Mouse (Mus musculus) induced T-regulatory cell, adult 2 months (primary cell): ENCODE results near the gene Slc24a2.

Experiments used
- DNase-seq: peaks from one replicate; pipeline ENCODE4 v3.0.0-alpha.2; 2012; ENCODE audit warnings: low read depth

The Slc24a2 gene

DNA sequence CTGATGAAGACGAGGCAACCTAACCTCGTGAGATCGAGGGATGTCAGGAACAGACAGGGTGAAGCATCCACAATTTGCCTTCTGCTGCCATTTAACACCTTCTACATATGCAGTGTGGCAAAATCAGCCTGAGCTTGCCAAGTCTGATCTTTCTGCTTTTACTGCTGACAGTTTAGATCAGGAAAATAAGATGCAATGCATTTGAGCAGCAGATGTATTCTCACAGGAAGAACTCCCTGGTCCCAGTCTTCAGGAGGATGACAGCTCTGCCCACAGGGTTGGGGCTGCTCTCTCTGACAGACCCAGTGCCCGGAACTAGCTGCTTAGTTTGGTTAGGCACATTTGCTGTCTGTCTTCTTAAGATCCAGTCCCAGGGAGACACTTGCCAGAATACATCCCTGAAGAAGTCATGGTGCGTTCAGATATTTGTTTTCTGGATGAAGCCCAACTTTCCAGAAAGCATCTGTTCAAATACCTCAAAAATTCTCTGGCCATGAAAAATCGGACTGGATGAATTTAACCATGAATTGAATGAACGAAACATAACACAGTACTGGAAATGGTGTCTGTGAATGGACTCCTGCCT is 188.8 kb downstream of the Slc24a2 start:
- no peak for DNase-seq

DNA sequence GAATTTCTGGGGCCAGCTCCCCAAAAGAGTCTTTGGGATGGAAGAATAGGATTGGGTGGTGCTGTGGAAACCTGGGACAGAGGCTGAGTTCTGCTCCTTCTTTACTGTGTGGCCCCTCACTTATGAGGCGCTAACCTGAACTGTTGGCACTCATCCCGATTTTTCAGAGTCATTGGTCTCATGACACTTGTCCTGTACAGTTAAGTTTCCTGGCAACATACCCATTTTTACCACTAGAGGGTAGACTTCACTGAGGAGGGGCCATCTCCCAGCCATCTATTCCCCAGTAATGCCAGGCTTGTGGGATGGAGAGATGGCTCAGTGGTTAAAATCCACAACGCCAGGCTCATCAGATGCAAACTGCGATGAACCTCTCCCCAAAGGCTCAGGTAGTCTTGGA is 192.7 kb downstream of the Slc24a2 start:
- DNase-seq: no peak

DNA sequence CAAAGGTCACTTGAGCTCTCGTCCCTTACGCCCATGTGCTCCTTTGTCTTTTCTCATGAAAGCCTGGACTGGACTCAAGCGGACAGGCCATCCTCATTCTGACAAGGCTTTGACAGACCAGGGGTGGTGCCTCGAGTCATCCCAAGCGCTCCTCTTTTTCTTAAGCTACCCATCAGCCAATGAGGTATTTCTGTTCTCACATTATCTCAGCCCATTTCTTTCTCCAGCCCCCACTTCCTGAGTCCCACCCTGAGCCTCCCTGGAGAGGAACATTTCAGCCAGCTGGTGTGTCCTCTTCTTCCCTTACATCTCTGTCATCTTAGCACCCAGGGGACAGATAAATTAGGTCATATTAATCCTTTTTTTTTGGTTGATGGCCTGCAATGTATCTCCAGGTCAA is 193.8 kb downstream of the Slc24a2 start:
- no peak for DNase-seq

DNA sequence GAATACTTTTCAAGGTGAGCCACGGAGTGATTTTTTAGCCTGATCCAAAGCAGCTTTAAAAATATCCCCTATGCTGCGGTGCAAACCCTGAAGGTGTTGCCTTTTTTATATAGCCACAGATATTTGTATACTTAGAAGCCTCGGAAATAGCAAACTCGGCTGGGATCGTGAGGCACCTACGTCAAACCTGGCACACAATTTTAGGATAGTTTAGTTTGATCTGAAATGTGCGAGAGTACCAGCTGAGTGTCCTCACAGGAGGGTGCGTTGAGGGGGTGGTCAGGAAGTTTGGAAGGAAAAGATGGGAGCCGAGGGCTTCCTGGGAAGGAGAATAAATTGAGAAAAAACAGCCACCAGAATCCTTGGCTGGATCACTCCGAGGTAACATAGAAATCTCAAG is 194.6 kb downstream of the Slc24a2 start:
- DNase-seq: no peak

DNA sequence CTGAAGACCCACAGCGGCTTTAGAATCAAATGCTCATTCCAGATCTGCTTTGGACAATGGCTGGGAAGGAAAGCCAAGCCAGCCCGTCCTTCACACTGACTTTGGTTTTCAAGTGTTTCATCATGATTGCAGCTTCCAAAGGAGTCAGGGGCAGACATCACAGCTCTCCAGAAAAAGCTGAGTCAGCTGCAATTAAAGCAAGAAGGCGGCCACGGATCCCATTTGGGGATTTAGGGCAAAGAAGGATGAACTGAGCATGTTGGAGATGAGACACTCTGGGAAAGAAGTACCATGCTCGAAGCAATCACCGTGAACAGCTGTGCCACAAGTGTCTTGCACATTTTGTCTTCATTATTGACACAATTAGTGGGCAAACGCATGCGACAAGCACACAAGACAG is 197.6 kb downstream of the Slc24a2 start:
- no peak for DNase-seq

DNA sequence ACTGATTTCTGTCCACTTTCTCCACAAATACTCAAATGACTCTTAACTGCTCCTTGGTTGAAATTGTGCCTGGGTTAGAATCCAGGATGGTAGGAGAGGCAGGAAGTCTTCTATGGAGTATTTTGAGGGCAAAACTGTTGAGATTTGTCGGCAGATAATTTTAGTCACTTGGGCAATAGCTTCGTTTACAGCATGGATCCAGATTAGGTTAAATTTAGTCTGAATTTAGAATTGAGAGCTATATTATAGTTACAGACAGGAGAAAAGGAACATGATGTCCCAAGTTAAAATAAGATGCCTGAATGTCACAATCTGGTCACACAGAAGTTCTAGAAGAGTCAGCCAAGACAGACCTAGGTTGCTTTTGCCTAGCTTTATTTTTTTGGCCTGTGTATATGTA is 199.2 kb downstream of the Slc24a2 start:
- DNase-seq: no peak

DNA sequence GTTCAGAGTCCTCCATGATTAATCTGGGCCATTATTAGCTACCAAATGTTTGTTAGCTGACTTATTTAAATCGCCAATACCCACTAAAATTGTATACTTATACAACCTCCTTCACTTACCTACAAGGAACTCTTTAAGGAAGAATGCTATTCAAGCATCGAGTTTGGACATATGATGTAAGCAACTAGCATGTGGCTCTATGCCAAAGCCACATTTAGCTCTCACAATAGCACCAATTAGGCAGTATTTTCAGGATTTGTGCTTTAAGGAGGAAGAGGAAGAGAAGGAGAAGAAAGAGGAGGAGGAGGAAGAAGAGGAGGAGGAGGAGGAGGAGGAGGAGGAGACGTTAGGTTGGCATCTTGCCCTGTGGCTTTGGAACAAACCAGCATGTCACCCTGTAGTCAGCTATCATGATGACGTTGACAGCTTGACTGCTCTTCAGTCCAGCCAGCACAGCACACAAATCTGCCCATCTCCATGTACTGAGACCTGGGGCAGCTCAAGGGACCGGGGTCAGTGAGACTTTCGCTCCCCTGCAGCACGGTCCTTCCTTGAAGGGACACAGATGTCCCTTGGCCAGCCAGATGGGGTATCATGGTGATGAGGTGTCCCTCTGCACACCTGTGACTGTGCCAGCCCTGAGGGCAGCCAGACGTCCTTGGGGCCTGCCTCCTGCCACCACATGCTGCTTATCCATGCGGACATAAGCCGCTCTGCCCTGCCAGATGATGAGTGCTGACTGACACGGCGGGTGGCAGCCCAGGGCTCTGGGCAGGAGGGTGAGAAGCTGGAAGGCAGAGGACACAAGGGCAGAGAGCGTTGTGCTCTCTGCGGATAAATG is 203.7 kb downstream of the Slc24a2 start:
- no peak for DNase-seq

DNA sequence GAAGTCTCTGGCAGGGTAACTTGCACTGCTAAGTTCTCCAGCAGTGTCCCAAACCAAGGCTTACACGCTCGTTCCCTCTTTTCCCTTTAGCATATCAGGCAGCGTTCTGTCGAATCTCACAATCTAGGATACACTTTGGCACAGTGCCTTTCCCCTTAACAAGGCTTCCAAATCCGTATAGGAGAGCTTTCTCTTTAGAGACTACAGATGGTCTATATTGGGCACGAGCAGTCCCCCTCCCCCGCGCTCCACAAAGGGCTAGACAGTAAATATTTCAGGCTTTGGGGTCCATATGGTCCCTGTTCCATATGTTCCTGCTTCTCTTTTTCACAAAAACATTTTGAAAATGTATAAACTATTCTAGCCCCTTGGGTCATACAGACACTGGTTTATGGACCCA is 205.7 kb downstream of the Slc24a2 start:
- no peak for DNase-seq

DNA sequence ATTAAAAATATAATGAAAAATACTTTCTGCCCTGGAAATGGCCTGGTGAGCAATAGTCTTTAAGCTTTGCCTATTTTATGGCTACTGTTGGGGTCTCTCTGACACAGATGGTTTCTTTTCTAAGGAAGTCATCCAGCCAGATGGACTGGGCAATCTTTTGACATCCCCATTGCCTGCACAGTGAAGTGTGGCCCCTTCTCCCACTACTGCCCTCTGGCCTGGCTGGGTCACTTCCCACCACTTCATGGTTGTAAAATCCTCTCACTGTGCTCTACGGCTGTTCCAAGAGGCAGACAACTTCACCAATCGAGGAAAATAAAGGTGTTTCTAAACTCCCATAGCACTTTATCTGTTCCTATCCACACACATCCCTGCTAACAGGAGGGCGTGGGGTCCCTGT is 208.7 kb downstream of the Slc24a2 start:
- no peak for DNase-seq

DNA sequence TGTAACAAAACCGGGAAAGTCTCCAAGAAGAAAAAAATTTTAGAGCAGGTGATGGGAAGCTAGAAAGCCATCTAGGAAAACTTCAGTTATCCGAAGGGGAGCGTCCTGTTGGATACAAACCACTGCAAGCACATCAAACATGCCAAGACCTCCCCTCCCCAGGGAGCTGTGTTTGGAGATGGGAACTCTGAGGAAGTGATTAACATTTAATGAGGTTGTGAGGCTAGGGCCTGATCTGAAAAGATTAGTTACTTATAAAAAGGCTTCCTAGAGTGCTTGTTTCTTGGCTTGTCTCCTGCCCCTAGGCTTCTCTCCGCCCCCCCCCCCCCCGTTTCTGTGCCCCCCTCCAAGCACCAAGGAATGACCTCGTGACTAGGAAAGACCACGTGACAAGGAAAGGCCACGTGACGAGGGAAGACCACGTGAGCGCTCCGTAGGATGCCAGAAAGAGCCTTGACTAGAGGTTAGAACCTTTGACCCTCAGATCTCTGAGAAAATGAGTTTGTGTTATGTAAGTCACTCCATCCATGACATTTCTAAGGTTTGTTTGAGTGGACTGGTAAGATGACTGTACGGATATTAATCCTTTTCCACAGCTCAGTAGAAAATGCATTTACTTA is 210.7 kb downstream of the Slc24a2 start:
- DNase-seq: no peak

DNA sequence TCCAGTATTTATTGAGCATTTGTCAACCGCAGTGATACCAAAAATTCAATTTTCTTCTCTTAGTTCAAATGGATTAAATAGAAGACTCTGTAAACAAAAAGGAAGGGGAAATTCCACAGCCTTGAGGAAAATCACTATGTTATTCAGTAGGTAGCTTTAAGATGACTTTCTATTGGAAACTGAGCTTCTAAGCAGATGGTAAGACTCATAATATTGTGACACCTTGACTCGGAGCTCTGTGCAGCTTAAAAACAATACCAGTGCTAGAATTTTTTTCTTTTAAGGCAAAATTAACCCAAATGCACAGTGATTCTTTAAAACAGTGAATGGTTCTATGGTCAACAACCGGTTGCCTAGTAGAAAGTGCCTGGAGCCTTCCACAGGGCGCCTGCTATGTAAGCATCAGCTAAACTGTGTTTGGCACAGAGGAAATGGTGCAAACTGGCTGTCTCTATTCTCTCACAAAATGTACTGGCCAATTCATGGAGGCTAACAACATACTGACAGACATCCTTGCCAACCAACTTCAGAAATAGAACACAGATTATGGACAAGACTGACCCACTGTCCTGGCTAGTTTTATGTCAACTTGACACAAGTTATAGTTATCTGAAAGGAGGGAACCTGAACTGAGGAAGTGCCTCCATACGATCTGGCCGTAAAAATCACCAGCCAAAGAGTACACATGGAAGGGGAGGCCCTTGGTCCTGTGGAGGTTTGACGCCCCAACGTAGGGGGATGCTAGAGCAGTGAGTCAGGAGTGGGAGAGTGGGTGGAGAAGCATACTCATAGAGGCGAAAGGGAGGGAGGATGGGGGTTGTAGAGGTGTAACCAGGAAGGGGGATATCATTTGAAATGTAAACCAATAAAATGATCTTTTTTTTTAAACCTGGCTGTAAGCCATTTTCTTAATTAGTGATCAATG is 211.9 kb downstream of the Slc24a2 start:
- DNase-seq: no peak

DNA sequence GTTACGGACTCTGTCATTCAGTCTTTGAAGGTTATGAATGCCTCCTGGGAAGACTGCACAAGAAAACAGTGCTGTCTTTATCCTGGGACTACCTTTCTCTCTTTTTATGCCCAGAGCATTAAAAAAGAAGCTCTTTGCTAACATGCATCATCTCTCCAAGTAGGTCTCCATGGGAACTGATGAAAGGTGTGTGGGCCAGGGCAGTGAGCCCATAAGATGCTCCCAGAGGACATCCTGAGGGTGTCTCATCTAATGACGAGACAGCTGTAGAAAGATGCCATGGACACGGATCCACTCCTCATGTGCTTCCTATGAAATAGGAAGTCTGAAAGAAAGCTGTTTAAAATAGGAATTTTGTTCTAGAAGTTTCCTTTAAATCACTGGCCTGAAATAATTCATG is 212.8 kb downstream of the Slc24a2 start:
- DNase-seq: no peak

DNA sequence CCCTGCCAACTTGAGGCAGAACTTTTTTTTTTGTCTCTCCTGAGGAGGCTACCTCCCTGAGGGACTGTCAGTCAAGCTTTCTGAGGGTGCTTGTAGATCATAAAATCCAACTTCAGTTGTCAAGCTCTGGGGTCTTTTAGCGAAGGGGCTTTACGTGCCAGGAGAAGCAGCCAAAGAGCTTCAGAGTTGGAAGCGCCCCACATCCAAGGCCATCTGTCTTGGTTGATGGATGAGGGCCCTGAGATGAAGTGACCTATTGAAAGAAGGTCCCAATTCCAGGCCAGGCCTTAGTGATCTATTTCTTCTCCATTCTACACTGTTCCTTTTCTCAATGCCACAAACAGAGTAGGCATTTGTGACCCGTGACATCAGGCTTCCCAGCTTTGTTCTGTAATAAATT is 214.5 kb downstream of the Slc24a2 start:
- no peak for DNase-seq

DNA sequence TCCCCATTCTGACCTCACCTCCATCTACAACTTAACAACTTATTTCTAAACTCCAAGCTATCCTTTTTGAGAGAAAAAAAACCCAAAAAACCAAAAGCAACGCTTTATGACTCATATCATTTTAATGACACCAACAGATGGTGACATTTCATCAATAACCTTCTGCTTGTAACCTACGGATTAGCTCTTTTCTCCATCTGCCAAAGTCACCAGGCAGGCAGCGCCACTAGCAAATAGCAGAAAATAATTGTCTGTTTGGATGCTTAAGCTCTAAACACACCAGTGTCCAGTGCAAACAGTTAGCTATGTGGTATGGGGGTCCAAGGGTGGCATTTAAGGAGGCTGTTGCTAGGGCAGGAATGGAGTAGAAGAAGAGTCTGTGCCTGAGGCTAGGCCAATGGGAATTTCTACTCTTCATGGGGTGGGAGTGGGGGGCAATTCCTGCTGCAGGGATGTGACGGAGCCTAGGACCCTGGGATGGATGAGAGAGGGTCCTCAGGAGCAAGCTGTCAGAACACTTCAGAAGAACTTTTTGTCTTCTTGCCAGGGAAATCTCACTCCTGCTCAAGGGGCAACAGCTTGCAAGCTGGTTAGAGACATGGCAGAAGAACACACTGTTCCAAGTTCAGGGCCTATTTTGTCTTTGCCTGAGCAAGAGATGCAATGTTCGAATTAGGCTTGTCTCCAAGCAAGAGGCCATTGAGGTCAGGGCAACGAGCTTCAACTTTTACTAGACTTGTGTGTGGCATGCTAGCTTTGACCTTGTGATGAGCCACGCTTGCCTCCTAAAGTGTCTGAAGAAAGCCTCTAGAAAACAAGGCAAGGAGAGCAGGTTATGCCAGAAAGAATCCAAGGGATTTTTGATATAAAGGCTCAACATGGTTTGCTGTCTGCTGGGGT is 216.3 kb downstream of the Slc24a2 start:
- no peak for DNase-seq

DNA sequence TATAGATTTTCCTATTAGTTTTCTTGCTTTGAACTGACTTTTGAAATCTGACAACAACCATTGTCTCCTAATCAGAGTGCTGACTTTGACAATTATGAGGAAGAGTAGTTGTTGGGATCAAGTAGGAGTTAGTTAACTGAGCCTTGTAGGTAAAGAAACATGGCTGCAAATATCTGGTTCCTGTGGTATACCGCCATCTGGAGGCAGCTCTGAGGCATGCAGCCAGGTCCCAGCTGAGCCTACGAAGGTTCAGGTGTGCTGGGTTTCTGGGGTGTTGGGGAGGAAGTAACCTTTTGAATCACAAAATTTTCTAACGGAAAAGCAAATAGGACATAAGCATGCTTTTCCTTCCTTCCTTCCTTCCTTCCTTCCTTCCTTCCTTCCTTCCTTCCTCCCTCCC is 237.8 kb downstream of the Slc24a2 start:
- DNase-seq: peak; percentile 5

DNA sequence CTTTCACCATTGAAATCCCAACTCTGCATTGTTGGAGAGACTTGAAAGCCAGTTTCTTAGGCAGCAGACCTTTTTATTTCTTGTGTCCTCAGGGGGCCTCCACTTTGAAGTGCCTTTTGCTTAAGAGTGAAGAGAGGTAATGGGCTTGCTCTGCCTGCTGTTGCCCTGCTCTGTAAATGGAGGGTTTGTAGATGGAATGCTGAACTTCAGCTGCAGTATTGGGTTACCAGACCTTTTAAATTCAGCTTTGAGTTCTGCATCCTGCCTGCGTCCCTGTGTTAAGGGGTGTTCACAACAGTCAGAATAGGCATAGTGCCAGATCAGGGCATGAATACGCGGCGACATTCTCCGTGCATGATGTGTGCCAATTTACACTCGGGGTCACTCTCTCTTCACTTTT is 241.0 kb downstream of the Slc24a2 start:
- DNase-seq: no peak

DNA sequence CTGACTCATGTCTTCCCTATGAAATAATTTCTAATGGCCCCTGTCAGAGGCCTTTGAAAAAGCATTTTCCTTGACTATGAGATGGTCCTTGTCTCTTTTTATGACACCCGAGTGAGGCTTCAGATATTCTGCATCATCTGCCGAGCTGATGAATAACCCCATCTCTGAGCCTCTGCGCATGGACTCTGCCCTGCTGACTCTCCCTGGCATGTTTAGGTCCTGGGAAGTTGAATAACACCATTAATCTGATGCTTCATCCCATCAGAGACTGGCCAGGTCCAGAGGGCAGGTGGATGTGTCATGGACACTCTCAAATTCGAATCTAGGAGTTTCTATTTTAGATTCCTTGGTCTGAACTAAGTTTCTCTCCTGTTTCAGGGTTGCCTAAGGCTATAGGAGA is 242.4 kb downstream of the Slc24a2 start:
- no peak for DNase-seq

DNA sequence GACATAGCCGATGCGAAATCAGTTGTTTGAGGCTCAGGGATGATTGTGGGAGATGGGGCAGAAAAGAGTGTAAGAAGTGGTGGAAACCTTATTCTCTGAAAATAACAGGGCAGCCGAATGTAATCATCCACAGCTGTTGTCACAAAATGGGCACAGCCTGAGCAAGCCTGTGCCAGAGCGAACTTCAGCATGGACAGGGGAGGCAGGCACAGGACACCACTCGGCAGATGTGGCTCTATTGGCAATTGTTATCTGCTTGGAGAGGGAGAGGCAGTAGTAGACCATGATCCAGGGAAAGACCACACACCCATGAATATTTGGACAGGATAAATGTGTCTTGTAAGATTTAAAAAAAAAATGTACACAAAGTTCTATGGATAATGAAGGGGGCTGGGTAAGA is 253.0 kb downstream of the Slc24a2 start:
- no peak for DNase-seq

DNA sequence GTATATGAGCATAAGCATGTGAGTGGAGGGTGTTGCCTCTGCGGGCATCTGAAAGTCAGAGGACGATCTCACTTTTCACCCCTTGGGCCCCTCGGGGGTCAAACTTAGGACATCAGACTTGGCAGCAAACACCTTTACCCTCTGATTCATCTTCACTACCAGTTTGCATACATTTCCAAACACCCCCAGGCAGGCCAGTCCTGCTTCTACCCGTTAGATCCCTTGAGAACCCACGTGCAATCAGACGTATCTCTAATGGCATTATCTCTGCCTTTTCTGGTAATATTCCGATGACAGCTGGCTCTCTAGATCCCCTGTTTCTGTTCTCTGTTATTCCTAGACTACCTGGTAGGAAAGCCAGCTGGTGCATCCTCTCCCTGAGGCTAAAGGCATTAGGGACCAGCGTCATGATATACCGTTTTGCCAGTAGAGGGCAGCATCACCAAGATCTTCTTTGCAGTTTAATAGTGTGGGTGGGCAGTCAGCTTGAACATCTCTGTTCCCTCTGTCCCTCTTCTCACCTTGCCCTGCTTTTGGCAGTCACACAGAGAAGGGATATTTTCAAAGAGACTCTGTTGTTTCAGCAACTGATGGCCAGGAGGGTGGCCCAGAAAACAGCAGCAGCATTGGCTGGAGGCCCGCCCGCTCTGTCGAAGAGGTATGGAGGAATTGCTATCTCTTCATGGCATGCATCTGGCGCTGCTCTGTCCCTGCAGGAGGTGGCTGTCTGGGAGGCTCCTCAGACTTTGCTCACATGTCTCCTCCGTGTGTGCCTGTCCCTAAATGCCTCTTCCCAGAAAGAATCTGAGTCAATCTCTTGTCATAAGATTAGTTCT is 272.5 kb downstream of the Slc24a2 start:
- DNase-seq: peak; percentile 45

DNA sequence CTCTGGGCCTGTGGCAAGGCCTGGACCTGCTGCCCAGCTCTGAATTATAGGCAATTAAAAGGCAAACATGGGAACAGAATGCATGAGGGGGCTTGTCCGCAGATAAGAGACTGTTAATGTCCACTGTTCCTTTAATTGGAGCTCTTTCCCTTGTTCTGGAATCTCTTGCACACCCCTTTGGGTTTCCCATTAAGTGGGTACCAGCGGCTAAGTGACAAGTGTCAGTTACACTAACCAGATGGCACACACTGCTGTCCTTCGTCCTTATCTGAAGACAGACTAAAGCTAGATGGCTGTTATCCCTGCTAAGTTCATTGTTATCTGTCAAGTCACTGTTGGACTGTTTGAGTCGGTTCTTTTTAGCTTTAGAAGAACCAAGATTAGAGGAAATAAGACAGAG is 274.8 kb downstream of the Slc24a2 start:
- DNase-seq: no peak
